In genomic region chr13:100516213-100517105, GRCm38 (mm10) we compare ENCODE assay signal across 10 mouse cellular contexts. TPM values are rescaled to one million over a fixed set of nuclear protein-coding genes. Genes with fewer than 3 reads are reported as not detected.
DNase-seq lines count a peak whose midpoint lies in the region; ATAC-seq lines count a peak whose summit lies in the region.
"Had no signal": no experiment of that assay in that cellular context is flagged by ENCODE, and none has a peak within 500 bp of the region (broad histone marks: within the 10 kb centered on the region; RNA-seq: fewer than 3 reads in every experiment).

No protein-coding gene starts in this region.

- ATAC-seq in embryonic facial prominence, embryonic 11.5 days (replicated peaks; ENCODE audit: insufficient number of reproducible peaks, low FRiP score, low TSS enrichment, low read depth): no peak
- peak; percentile 54; the same call in 1 of the 2 replicates for ATAC-seq in limb, embryonic 12.5 days (ENCODE audit: insufficient number of reproducible peaks, insufficient read depth, low FRiP score, low TSS enrichment, low read depth)

- peak; percentile 39 for DNase-seq in cerebellum, adult 9-11 months
- no peak for DNase-seq in cerebellum, adult 11 months
- peak; percentile 76 for DNase-seq in 3T3-L1 (ENCODE audit: low read depth, low spot score)
- DNase-seq in embryonic facial prominence, embryonic 11.5 days (ENCODE audit: low spot score): peak; percentile 56
- no peak for DNase-seq in frontal cortex, adult 2 months (ENCODE audit: extremely low spot score in 1 of 2, low spot score in 1 of 2)
- DNase-seq in ovary, adult 18-20 months (ENCODE audit: low spot score): no peak
- DNase-seq in testis, postnatal 14 days (ENCODE audit: low spot score): no peak

- H3K4me2 ChIP-seq in embryonic facial prominence, embryonic 11.5 days (ENCODE audit: low read depth, low read length): no peak overlapping the region
- no peak overlapping the region for H3K4me2 ChIP-seq in limb, embryonic 12.5 days

- no peaks in the 10 kb centered on the region for H3K4me1 ChIP-seq in embryonic facial prominence, embryonic 11.5 days (ENCODE audit: control insufficient read depth, insufficient read depth, low read length)
- H3K4me1 ChIP-seq in limb, embryonic 12.5 days (replicated peaks): peaks cover 12% of the 10 kb centered on the region

- WGBS in embryonic facial prominence, embryonic 11.5 days: 46% methylated on average over 12 of the region's 12 CpGs
- 35% methylated on average over 12 of the region's 12 CpGs for WGBS in limb, embryonic 12.5 days

- H3K27ac ChIP-seq in embryonic facial prominence, embryonic 11.5 days (replicated peaks; ENCODE audit: low read depth, low read length): peak overlapping the region; percentile 35; the same call in 1 of the 2 replicates
- H3K27ac ChIP-seq in limb, embryonic 12.5 days: peak overlapping the region; percentile 84
- H3K27ac ChIP-seq: liver, embryonic 14.5 days had no signal

- H3K4me3 ChIP-seq in embryonic facial prominence, embryonic 11.5 days (ENCODE audit: low read depth, low read length): no peak overlapping the region
- H3K4me3 ChIP-seq in limb, embryonic 12.5 days (replicated peaks): no peak overlapping the region

- H3K9ac ChIP-seq in embryonic facial prominence, embryonic 11.5 days (replicated peaks; ENCODE audit: low read length): no peak overlapping the region; the same call in 1 of the 2 replicates
- H3K9ac ChIP-seq in limb, embryonic 12.5 days (replicated peaks): no peak overlapping the region
- H3K9ac ChIP-seq: liver, embryonic 14.5 days had no signal

- no peaks in the 10 kb centered on the region for H3K36me3 ChIP-seq in embryonic facial prominence, embryonic 11.5 days (replicated peaks; ENCODE audit: control insufficient read depth, insufficient read depth, low read depth, low read length)
- H3K36me3 ChIP-seq in limb, embryonic 12.5 days: no peaks in the 10 kb centered on the region

- no peaks in the 10 kb centered on the region for H3K9me3 ChIP-seq in embryonic facial prominence, embryonic 11.5 days (replicated peaks; ENCODE audit: control insufficient read depth, low read length)
- no peaks in the 10 kb centered on the region for H3K9me3 ChIP-seq in limb, embryonic 12.5 days

- no peaks in the 10 kb centered on the region for H3K27me3 ChIP-seq in embryonic facial prominence, embryonic 11.5 days (ENCODE audit: control insufficient read depth, insufficient read depth, low read length)
- no peaks in the 10 kb centered on the region for H3K27me3 ChIP-seq in limb, embryonic 12.5 days
- H3K27me3 ChIP-seq: CH12.LX had no signal

RNA-seq across cellular contexts. Expression of gene Gtf2h2, which starts 24.1 kb away (rescaled TPM):
- polyA plus RNA-seq in embryonic facial prominence, embryonic 11.5 days (2014; fragmentation: Nextera tagmentation; extraction: Ambion mirVana): 82.1 and 91.5 TPM in 2 replicates
- polyA plus RNA-seq in limb, embryonic 12.5 days (2016; fragmentation: Nextera tagmentation; extraction: Ambion mirVana): 84.5 and 93.5 TPM in 2 replicates
- 53.2 and 64.2 TPM in 2 replicates for polyA plus RNA-seq in frontal cortex, adult 2 months (2012; rRNA removed)

RNA-seq across cellular contexts. Expression of gene Ocln, which starts 36.1 kb away (rescaled TPM):
- 6.7 and 7.5 TPM in 2 replicates for polyA plus RNA-seq in embryonic facial prominence, embryonic 11.5 days (2014; fragmentation: Nextera tagmentation; extraction: Ambion mirVana)
- polyA plus RNA-seq in limb, embryonic 12.5 days (2016; fragmentation: Nextera tagmentation; extraction: Ambion mirVana): 1.6 and 2.0 TPM in 2 replicates
- 7.7 and 8.3 TPM in 2 replicates for polyA plus RNA-seq in frontal cortex, adult 2 months (2012; rRNA removed)

Comparison
In these comparisons a context has a peak if more than half of its experiments do, and no peak if none do; other contexts are left out.
1. DNase-seq: peak in cerebellum, adult 9-11 months (single experiment), 3T3-L1 (single experiment) and embryonic facial prominence, embryonic 11.5 days (single experiment); none in cerebellum, adult 11 months (single experiment), frontal cortex, adult 2 months (0 of 2), ovary, adult 18-20 months (single experiment) and testis, postnatal 14 days (single experiment).